Mouse (Mus musculus) common myeloid progenitor, adult 5-6 weeks (primary cell): ENCODE measurements around the gene Osbp2. TPM values are rescaled to one million over a fixed set of nuclear protein-coding genes. Genes with fewer than 3 reads are reported as not detected.

ENCODE experiments used
- ATAC-seq: replicated peaks from 2 replicates; pipeline ENCODE4 v1.8.0; 2016; ENCODE audit warnings: low read depth, mild to moderate bottlenecking, moderate TSS enrichment, inconsistent platforms; ENCODE audit not compliant: poor library complexity, severe bottlenecking
- total RNA-seq: library from RNA; stranded (forward); fragments of 200-1000, 187-1606 nt; gene quantifications from 2 replicates; pipeline ENCODE4 v1.2.3, GENCODE M21; 2017

Gene Osbp2
- total RNA-seq, 1 experiment from 2014 or later, result not detected

GRCm38 (mm10) chr11:3723910-3724309 is 139.8 kb downstream of the Osbp2 start:
- ATAC-seq, result no peak

- ATAC-seq, result no peak
Measured at GRCm38 (mm10) chr11:3722861-3723260, 140.8 kb downstream of the Osbp2 start.

GRCm38 (mm10) chr11:3722036-3722435 is 141.7 kb downstream of the Osbp2 start:
- no peak for ATAC-seq

- ATAC-seq, result no peak
Measured at GRCm38 (mm10) chr11:3716662-3717061, 147.0 kb downstream of the Osbp2 start.

GRCm38 (mm10) chr11:3714486-3714885 is 149.2 kb downstream of the Osbp2 start:
- peak; percentile 84 for ATAC-seq

GRCm38 (mm10) chr11:3710203-3710602 is 153.5 kb downstream of the Osbp2 start:
- ATAC-seq, result no peak

GRCm38 (mm10) chr11:3707057-3707456 is 156.6 kb downstream of the Osbp2 start:
- no peak for ATAC-seq

- ATAC-seq, result no peak
Measured at GRCm38 (mm10) chr11:3704404-3704803, 159.3 kb downstream of the Osbp2 start.

GRCm38 (mm10) chr11:3703089-3703992 is 160.4 kb downstream of the Osbp2 start:
- no peak for ATAC-seq

- ATAC-seq, result no peak
Measured at GRCm38 (mm10) chr11:3697441-3697840, 166.3 kb downstream of the Osbp2 start.

- no peak for ATAC-seq
Measured at GRCm38 (mm10) chr11:3696086-3696616, 167.6 kb downstream of the Osbp2 start.

GRCm38 (mm10) chr11:3691746-3692145 is 172.0 kb downstream of the Osbp2 start:
- no peak for ATAC-seq

GRCm38 (mm10) chr11:3686885-3687284 is 176.8 kb downstream of the Osbp2 start:
- no peak for ATAC-seq

- ATAC-seq, result no peak
Measured at GRCm38 (mm10) chr11:3686318-3686717, 177.4 kb downstream of the Osbp2 start.

- no peak for ATAC-seq
Measured at GRCm38 (mm10) chr11:3685431-3685830, 178.3 kb downstream of the Osbp2 start.

- ATAC-seq, result no peak
Measured at GRCm38 (mm10) chr11:3684723-3685430, 178.8 kb downstream of the Osbp2 start.

GRCm38 (mm10) chr11:3684232-3684631 is 179.5 kb downstream of the Osbp2 start:
- ATAC-seq, result no peak

- ATAC-seq, result no peak
Measured at GRCm38 (mm10) chr11:3683696-3684095, 180.0 kb downstream of the Osbp2 start.

- no peak for ATAC-seq
Measured at GRCm38 (mm10) chr11:3679771-3680170, 183.9 kb downstream of the Osbp2 start.

GRCm38 (mm10) chr11:3677204-3677603 is 186.5 kb downstream of the Osbp2 start:
- no peak for ATAC-seq

GRCm38 (mm10) chr11:3676423-3676822 is 187.3 kb downstream of the Osbp2 start:
- ATAC-seq, result 0 out of 2 replicates have a peak, but pooled peaks have one; percentile 18
